Mouse (Mus musculus): ENCODE data around the gene Phc3. TPM values are rescaled to one million over a fixed set of nuclear protein-coding genes. Genes with fewer than 3 reads are reported as not detected.

Gene Phc3
- polyA plus RNA-seq, 1 experiment: 11.4 TPM

GRCm38 (mm10) chr3:30904658-30905057 lies 64.6 kb downstream of the Phc3 start:
- Histone ChIP-seq H3K27ac (ENCODE audit: control insufficient read depth, insufficient read depth, low read depth, low read length) (no peak overlapping the region), H3K4me3 (ENCODE audit: control insufficient read depth, low read depth, low read length) (no peak overlapping the region), H3K4me1 (ENCODE audit: control insufficient read depth, insufficient read depth, low read length) (no peaks in the 10 kb centered on the region), H3K27me3 (ENCODE audit: control insufficient read depth, insufficient read depth, low read length) (no peaks in the 10 kb centered on the region), H3K36me3 (ENCODE audit: control insufficient read depth, insufficient read depth, low read length) (peaks cover 2% of the 10 kb centered on the region)
- no peak for TF ChIP-seq CTCF (IDR thresholded peaks at IDR 0.05; ENCODE audit: control insufficient read depth, insufficient read depth, insufficient replicate concordance, low read depth, low read length)
- TF ChIP-seq POLR2A (IDR thresholded peaks at IDR 0.05; ENCODE audit: control insufficient read depth, low read depth, low read length): no peak

GRCm38 (mm10) chr3:30899407-30899806 lies 69.8 kb downstream of the Phc3 start:
- H3K36me3 ChIP-seq (ENCODE audit: control insufficient read depth, insufficient read depth, low read length): no peaks in the 10 kb centered on the region; the same call in 1 of the 2 replicates
- H3K4me1 ChIP-seq (ENCODE audit: control insufficient read depth, insufficient read depth, low read length): no peaks in the 10 kb centered on the region

GRCm38 (mm10) chr3:30896721-30897120 lies 72.5 kb downstream of the Phc3 start:
- Histone ChIP-seq H3K27me3 (ENCODE audit: control insufficient read depth, insufficient read depth, low read length) (no peaks in the 10 kb centered on the region), H3K27ac (ENCODE audit: control insufficient read depth, insufficient read depth, low read depth, low read length) (no peak overlapping the region), H3K4me3 (ENCODE audit: control insufficient read depth, low read depth, low read length) (no peak overlapping the region), H3K4me1 (ENCODE audit: control insufficient read depth, insufficient read depth, low read length) (no peaks in the 10 kb centered on the region), H3K36me3 (ENCODE audit: control insufficient read depth, insufficient read depth, low read length) (no peaks in the 10 kb centered on the region; the same call in 1 of the 2 replicates)
- TF ChIP-seq CTCF (IDR thresholded peaks at IDR 0.05; ENCODE audit: control insufficient read depth, insufficient read depth, insufficient replicate concordance, low read depth, low read length) (no peak), POLR2A (IDR thresholded peaks at IDR 0.05; ENCODE audit: control insufficient read depth, low read depth, low read length) (no peak)

More at GRCm38 (mm10) chr3:30899407-30899806, 69.8 kb downstream of the Phc3 start:
- H3K4me3 ChIP-seq (ENCODE audit: control insufficient read depth, low read depth, low read length): no peak overlapping the region
- TF ChIP-seq POLR2A (IDR thresholded peaks at IDR 0.05; ENCODE audit: control insufficient read depth, low read depth, low read length) (no peak), CTCF (IDR thresholded peaks at IDR 0.05; ENCODE audit: control insufficient read depth, insufficient read depth, insufficient replicate concordance, low read depth, low read length) (no peak)
- H3K27me3 ChIP-seq (ENCODE audit: control insufficient read depth, insufficient read depth, low read length): no peaks in the 10 kb centered on the region
- no peak overlapping the region for H3K27ac ChIP-seq (ENCODE audit: control insufficient read depth, insufficient read depth, low read depth, low read length)

GRCm38 (mm10) chr3:30889014-30889413 lies 80.2 kb downstream of the Phc3 start:
- Histone ChIP-seq H3K4me3 (ENCODE audit: control insufficient read depth, low read depth, low read length) (no peak overlapping the region), H3K4me1 (ENCODE audit: control insufficient read depth, insufficient read depth, low read length) (no peaks in the 10 kb centered on the region), H3K27me3 (ENCODE audit: control insufficient read depth, insufficient read depth, low read length) (no peaks in the 10 kb centered on the region), H3K27ac (ENCODE audit: control insufficient read depth, insufficient read depth, low read depth, low read length) (no peak overlapping the region), H3K36me3 (ENCODE audit: control insufficient read depth, insufficient read depth, low read length) (no peaks in the 10 kb centered on the region; the same call in 1 of the 2 replicates)
- TF ChIP-seq CTCF (IDR thresholded peaks at IDR 0.05; ENCODE audit: control insufficient read depth, insufficient read depth, insufficient replicate concordance, low read depth, low read length): no peak

- no peak overlapping the region for H3K4me3 ChIP-seq (ENCODE audit: control insufficient read depth, low read depth, low read length)
- no peak overlapping the region for H3K27ac ChIP-seq (ENCODE audit: control insufficient read depth, insufficient read depth, low read depth, low read length)
- no peaks in the 10 kb centered on the region; the same call in 1 of the 2 replicates for H3K36me3 ChIP-seq (ENCODE audit: control insufficient read depth, insufficient read depth, low read length)
- no peaks in the 10 kb centered on the region for H3K4me1 ChIP-seq (ENCODE audit: control insufficient read depth, insufficient read depth, low read length)
- TF ChIP-seq CTCF (IDR thresholded peaks at IDR 0.05; ENCODE audit: control insufficient read depth, insufficient read depth, insufficient replicate concordance, low read depth, low read length) (no peak), POLR2A (IDR thresholded peaks at IDR 0.05; ENCODE audit: control insufficient read depth, low read depth, low read length) (no peak)
- H3K27me3 ChIP-seq (ENCODE audit: control insufficient read depth, insufficient read depth, low read length): no peaks in the 10 kb centered on the region
Measured at GRCm38 (mm10) chr3:30887449-30887848, 81.8 kb downstream of the Phc3 start.

GRCm38 (mm10) chr3:30876709-30877108 lies 92.5 kb downstream of the Phc3 start:
- no peak overlapping the region for H3K4me3 ChIP-seq (ENCODE audit: control insufficient read depth, low read depth, low read length)
- TF ChIP-seq POLR2A (IDR thresholded peaks at IDR 0.05; ENCODE audit: control insufficient read depth, low read depth, low read length) (no peak), CTCF (IDR thresholded peaks at IDR 0.05; ENCODE audit: control insufficient read depth, insufficient read depth, insufficient replicate concordance, low read depth, low read length) (no peak)

GRCm38 (mm10) chr3:30869995-30870394 lies 99.2 kb downstream of the Phc3 start:
- Histone ChIP-seq H3K4me1 (ENCODE audit: control insufficient read depth, insufficient read depth, low read length) (peaks cover 2% of the 10 kb centered on the region; the same call in 1 of the 2 replicates), H3K4me3 (ENCODE audit: control insufficient read depth, low read depth, low read length) (no peak overlapping the region), H3K36me3 (ENCODE audit: control insufficient read depth, insufficient read depth, low read length) (no peaks in the 10 kb centered on the region), H3K27ac (ENCODE audit: control insufficient read depth, insufficient read depth, low read depth, low read length) (no peak overlapping the region), H3K27me3 (ENCODE audit: control insufficient read depth, insufficient read depth, low read length) (no peaks in the 10 kb centered on the region)
- TF ChIP-seq POLR2A (IDR thresholded peaks at IDR 0.05; ENCODE audit: control insufficient read depth, low read depth, low read length): no peak
- no peak for TF ChIP-seq CTCF (IDR thresholded peaks at IDR 0.05; ENCODE audit: control insufficient read depth, insufficient read depth, insufficient replicate concordance, low read depth, low read length)

More at GRCm38 (mm10) chr3:30876709-30877108, 92.5 kb downstream of the Phc3 start:
- no peaks in the 10 kb centered on the region for H3K27me3 ChIP-seq (ENCODE audit: control insufficient read depth, insufficient read depth, low read length)
- no peaks in the 10 kb centered on the region for H3K36me3 ChIP-seq (ENCODE audit: control insufficient read depth, insufficient read depth, low read length)
- H3K4me1 ChIP-seq (ENCODE audit: control insufficient read depth, insufficient read depth, low read length): no peaks in the 10 kb centered on the region
- no peak overlapping the region for H3K27ac ChIP-seq (ENCODE audit: control insufficient read depth, insufficient read depth, low read depth, low read length)

- TF ChIP-seq CTCF (IDR thresholded peaks at IDR 0.05; ENCODE audit: control insufficient read depth, insufficient read depth, insufficient replicate concordance, low read depth, low read length) (no peak), POLR2A (IDR thresholded peaks at IDR 0.05; ENCODE audit: control insufficient read depth, low read depth, low read length) (no peak)
- no peaks in the 10 kb centered on the region for H3K27me3 ChIP-seq (ENCODE audit: control insufficient read depth, insufficient read depth, low read length)
- H3K4me1 ChIP-seq (ENCODE audit: control insufficient read depth, insufficient read depth, low read length): peaks cover 2% of the 10 kb centered on the region; the same call in 1 of the 2 replicates
- H3K36me3 ChIP-seq (ENCODE audit: control insufficient read depth, insufficient read depth, low read length): no peaks in the 10 kb centered on the region
- no peak overlapping the region for H3K4me3 ChIP-seq (ENCODE audit: control insufficient read depth, low read depth, low read length)
- no peak overlapping the region for H3K27ac ChIP-seq (ENCODE audit: control insufficient read depth, insufficient read depth, low read depth, low read length)
Measured at GRCm38 (mm10) chr3:30868625-30869024, 100.6 kb downstream of the Phc3 start.
